Mouse (Mus musculus) lung, postnatal 0 days (tissue): ENCODE data around the gene Scamp1. TPM values are rescaled to one million over a fixed set of nuclear protein-coding genes. Genes with fewer than 3 reads are reported as not detected.

ENCODE experiments used
- ATAC-seq: fragments of 200-750 bp; cut with Nextera tagmentation; 2 replicates; pipeline ENCODE4 v1.8.0; 2017; ENCODE audit warnings: moderate library complexity
- DNase-seq: peaks from one replicate; pipeline ENCODE4 v3.0.0-alpha.2; 2016; ENCODE audit warnings: low spot score
- H3K27ac ChIP-seq: fragments of 300-500 bp; sonication (generic); 2 replicates; pipeline ENCODE4 v1.5.1; 2014; ENCODE audit warnings: antibody characterized with exemption, mild to moderate bottlenecking, low read length, mixed read lengths
- H3K27me3 ChIP-seq: fragments of 300-500 bp; sonication (generic); replicated peaks from 2 replicates; pipeline ENCODE4 v1.6.1; 2014; ENCODE audit warnings: low read length, mixed read lengths; ENCODE audit not compliant: insufficient read depth
- H3K36me3 ChIP-seq: fragments of 300-500 bp; sonication (generic); 2 replicates; pipeline ENCODE4 v1.6.1; 2014; ENCODE audit warnings: low read length, mixed read lengths; ENCODE audit not compliant: insufficient read depth
- H3K4me1 ChIP-seq: fragments of 300-500 bp; sonication (generic); 2 replicates; pipeline ENCODE4 v1.6.1; 2014; ENCODE audit warnings: antibody characterized with exemption, low read depth, low read length, mixed read lengths; ENCODE audit not compliant: insufficient read depth
- H3K4me2 ChIP-seq: fragments of 300-500 bp; sonication (generic); replicated peaks from 2 replicates; pipeline ENCODE4 v1.6.1; 2014; ENCODE audit warnings: low read depth, mild to moderate bottlenecking, low read length, moderate library complexity, mixed read lengths
- H3K4me3 ChIP-seq: fragments of 300-500 bp; sonication (generic); 2 replicates; pipeline ENCODE4 v1.5.1; 2014; ENCODE audit warnings: low read depth, low read length
- H3K9ac ChIP-seq: fragments of 300-500 bp; sonication (generic); replicated peaks from 2 replicates; pipeline ENCODE4 v1.6.1; 2014; ENCODE audit warnings: low read depth, mild to moderate bottlenecking
- H3K9me3 ChIP-seq: fragments of 300-500 bp; sonication (generic); 2 replicates; pipeline ENCODE4 v1.6.1; 2016; ENCODE audit warnings: low read length, mixed read lengths
- CTCF ChIP-seq: IDR thresholded peaks from 2 replicates; pipeline ENCODE4 v1.5.1; 2016; ENCODE audit warnings: antibody characterized with exemption, mild to moderate bottlenecking
- EP300 ChIP-seq: IDR thresholded peaks from 2 replicates; pipeline ENCODE4 v1.6.1; 2016; ENCODE audit warnings: antibody characterized with exemption, mild to moderate bottlenecking, control low read depth
- WGBS: fragments of 180-500 bp; shearing (Covaris S2); extraction: QIAGEN DNeasy Blood & Tissue Kit; methylation state at CpG from one replicate; pipeline ENCODE4 v1.1.7; 2014; 5-methylcytosine and 5-hydroxymethylcytosine counted together
- polyA plus RNA-seq: library from polyadenylated mRNA; unstranded; fragments of >200 nt; fragmentation: Nextera tagmentation; extraction: Ambion mirVana; gene quantifications from 2 replicates; pipeline ENCODE4 v1.2.1, GENCODE M21; 2015

Gene Scamp1
- polyA plus RNA-seq, 1 experiment from 2014 or later = 26.9 TPM

DNA sequence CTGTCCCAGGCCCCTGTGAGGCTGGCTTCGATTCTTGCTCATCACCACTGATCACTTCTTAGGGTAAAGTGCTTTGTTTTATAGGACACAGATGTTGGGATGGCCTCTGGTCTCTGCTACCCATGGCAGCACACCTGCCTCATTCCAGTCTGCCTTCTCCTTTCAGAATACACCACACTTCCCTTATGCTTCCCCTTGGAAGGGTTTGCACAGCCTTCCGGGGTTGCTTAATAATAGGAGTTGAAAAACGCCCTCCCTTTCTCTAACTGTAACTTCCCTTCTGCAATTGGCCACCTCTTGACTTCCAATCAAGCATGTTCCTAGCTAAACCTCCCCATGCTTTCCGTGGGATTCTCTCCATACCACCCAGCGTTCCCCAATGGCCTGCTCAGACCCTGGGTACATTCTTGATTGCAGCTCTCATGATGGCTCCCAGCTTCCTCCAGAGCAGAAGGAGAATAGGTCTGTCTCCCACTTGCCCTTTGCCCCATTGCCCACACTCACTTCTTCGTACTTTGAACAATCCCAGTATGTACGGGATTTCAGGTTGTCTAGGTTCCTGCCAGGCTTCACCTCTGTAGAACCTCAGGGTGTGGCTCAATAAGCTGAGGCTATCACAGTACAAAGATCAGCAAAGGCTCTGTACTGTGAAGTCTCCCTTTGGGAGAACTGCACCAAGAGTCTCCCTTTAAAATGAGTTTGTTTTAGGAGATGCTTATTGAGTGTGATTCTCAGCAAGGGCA is 126.0 kb downstream of the Scamp1 start:
- DNase-seq (no peak), ATAC-seq (no peak)
- peaks cover 8% of the 10 kb centered on the region; the same call in 1 of the 2 replicates for H3K4me1 ChIP-seq
- H3K4me2 ChIP-seq = no peak overlapping the region
- no peaks in the 10 kb centered on the region for H3K27me3 ChIP-seq
- 0 out of 2 replicates have a peak overlapping the region, but pooled peaks have one; percentile 51 for H3K27ac ChIP-seq
- H3K9ac ChIP-seq = no peak overlapping the region
- no peaks in the 10 kb centered on the region for H3K36me3 ChIP-seq
- no peaks in the 10 kb centered on the region for H3K9me3 ChIP-seq
- no peak for TF ChIP-seq EP300
- no peak for TF ChIP-seq CTCF
- H3K4me3 ChIP-seq = no peak overlapping the region
- 66% methylated on average over 7 of the region's 7 CpGs for WGBS

DNA sequence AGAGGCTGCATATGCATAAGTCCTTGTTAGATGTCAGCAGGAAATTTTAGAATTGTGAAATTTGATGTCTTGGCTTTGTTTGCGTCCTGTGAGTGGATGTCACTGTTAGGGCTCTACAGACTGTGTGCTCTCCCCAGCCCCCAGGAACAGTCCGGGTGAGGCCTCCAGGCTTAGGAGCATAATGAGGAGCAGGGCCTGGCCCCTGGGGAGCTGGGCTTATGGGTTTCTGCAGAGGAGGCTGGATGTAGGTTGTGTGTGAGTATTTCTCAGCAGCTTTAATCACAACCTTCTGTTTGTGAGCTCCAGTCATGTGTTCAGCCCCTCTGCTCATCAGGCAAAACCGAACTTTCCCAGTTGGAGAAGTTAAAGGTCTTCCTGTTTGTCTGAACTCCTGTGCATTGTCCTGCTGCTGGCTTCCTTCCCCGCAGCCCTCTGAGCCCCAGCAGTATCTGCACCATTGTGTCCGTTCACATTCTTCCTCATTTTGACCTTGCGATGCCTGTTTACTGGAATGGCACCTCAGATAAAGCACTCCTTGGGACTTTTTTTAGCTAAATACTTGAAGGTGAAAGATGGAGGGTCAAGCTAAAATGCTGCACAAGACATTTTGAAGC is 126.7 kb downstream of the Scamp1 start:
- no peaks in the 10 kb centered on the region for H3K27me3 ChIP-seq
- H3K9me3 ChIP-seq = no peaks in the 10 kb centered on the region
- ATAC-seq = peak; percentile 44
- H3K4me2 ChIP-seq = no peak overlapping the region
- WGBS = 39% methylated on average over 6 of the region's 6 CpGs
- H3K27ac ChIP-seq = peak overlapping the region; percentile 51
- H3K4me1 ChIP-seq = peaks cover 8% of the 10 kb centered on the region; the same call in 1 of the 2 replicates
- no peak overlapping the region for H3K4me3 ChIP-seq
- TF ChIP-seq CTCF (no peak), EP300 (no peak)
- H3K36me3 ChIP-seq = no peaks in the 10 kb centered on the region
- DNase-seq = peak; percentile 54
- no peak overlapping the region for H3K9ac ChIP-seq

DNA sequence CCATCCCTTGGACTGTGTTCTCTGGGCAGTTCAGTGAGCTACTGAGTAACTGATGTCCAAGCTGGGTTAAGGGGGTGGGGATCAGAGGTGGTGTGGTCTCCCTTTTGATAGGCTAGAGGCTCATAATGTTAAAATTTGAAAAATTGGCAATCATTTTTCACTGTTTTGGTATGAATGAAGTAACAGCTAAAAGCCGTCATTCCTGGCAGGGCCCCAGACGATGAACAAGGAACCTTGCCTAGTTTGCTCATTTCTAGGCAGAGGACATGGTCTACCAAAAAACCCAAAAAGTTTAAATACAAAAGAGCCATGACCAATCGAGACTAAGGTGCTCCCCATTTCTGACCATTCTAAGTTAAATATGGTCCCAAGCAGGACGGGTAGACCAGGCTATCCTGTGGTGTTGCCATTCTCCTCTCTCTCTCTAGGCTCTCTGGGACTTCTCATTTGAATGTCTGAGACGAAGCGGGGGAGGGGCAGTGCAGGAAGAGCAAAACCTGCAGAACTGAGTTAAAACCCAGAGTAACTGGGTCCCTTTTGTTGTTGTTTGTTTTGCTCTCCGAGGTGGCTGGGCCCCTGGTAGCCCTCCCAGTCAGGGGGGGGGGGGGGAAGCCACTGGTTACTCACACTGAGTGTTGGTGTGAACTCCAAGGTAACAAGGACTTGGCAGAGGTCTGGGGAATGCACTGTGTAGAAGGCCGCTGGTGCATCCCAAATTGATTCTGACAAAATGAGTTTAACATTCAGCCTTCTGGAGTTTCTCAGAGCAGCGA is 129.8 kb downstream of the Scamp1 start:
- H3K9me3 ChIP-seq = no peaks in the 10 kb centered on the region
- H3K27ac ChIP-seq = no peak overlapping the region
- no peak overlapping the region for H3K4me3 ChIP-seq
- no peak overlapping the region for H3K4me2 ChIP-seq
- H3K4me1 ChIP-seq = peaks cover 8% of the 10 kb centered on the region; the same call in 1 of the 2 replicates
- ATAC-seq (no peak), DNase-seq (no peak)
- no peaks in the 10 kb centered on the region for H3K36me3 ChIP-seq
- 57% methylated on average over 9 of the region's 9 CpGs for WGBS
- H3K9ac ChIP-seq = no peak overlapping the region
- H3K27me3 ChIP-seq = no peaks in the 10 kb centered on the region
- TF ChIP-seq CTCF (no peak), EP300 (no peak)

DNA sequence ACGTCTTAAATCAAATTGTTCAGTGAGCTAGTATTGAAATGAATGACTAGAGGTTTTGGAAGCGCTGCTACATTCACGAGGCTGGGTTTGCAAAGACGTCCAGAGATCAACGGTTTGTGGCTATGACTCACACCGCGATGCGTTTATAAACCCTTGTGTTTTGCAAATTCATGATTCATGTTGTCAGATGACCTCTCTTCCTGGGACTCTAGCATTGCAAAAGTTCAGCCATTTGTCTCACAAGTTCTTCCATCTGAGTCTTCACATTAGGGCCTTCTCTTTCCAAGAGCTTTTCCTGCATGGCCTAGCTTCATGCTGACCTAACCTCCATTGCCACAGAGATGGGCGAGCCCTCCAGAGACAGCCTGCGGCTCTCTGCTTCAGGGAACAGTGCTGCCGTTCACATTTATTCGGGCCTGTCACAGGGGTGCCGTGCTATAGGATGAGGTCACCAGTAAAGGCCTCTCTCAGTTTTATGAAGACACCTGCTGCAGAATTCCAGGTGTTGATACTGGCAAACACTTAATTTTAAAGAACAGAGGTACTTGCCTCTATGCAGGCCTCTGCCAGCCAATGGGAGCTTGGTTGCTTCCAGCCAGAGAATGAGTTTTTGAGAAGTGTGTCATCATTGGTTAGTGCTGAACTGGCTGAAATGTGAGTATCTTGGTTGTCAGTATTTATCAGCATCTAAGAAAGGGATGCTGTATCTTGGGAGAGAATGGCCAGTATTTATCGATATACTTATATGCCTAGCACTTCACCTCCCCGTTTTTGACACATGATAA is 131.0 kb downstream of the Scamp1 start:
- Histone ChIP-seq H3K4me3 (no peak overlapping the region), H3K36me3 (no peaks in the 10 kb centered on the region), H3K27me3 (no peaks in the 10 kb centered on the region), H3K4me2 (no peak overlapping the region), H3K9ac (no peak overlapping the region), H3K4me1 (peaks cover 8% of the 10 kb centered on the region; the same call in 1 of the 2 replicates), H3K27ac (no peak overlapping the region), H3K9me3 (no peaks in the 10 kb centered on the region)
- ATAC-seq (peak; percentile 64), DNase-seq (peak; percentile 88)
- WGBS = 62% methylated on average over 15 of the region's 15 CpGs
- TF ChIP-seq CTCF (no peak), EP300 (0 out of 2 replicates have a peak, but pooled peaks have one; percentile 44)

DNA sequence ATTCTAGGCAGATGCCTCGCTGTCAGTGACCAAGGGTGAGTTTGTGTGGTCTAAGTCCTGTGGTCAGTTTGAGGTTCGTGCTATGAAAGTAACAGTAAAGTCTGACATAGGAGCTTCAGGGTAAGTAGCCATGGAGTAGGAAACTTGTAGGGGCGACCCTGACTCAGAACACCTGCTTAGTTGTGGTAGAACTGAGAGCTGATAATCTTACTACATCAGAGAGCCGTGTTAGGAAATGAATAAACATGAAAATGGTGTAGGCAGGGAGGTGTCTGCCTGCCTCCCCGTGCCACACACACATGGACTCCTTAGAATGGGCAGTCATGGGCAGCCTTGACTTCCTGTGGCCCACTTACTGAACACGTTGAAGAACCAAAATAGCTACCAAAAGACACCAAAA is 132.0 kb downstream of the Scamp1 start:
- TF ChIP-seq EP300 (no peak), CTCF (no peak)
- Histone ChIP-seq H3K4me2 (no peak overlapping the region), H3K4me1 (no peaks in the 10 kb centered on the region; the same call in 1 of the 2 replicates), H3K4me3 (no peak overlapping the region), H3K9me3 (no peaks in the 10 kb centered on the region), H3K36me3 (no peaks in the 10 kb centered on the region), H3K9ac (no peak overlapping the region), H3K27me3 (no peaks in the 10 kb centered on the region), H3K27ac (no peak overlapping the region)
- DNase-seq = no peak
- WGBS = 79% methylated on average over 6 of the region's 6 CpGs
- ATAC-seq = no peak
